In the genomic region with DNA sequence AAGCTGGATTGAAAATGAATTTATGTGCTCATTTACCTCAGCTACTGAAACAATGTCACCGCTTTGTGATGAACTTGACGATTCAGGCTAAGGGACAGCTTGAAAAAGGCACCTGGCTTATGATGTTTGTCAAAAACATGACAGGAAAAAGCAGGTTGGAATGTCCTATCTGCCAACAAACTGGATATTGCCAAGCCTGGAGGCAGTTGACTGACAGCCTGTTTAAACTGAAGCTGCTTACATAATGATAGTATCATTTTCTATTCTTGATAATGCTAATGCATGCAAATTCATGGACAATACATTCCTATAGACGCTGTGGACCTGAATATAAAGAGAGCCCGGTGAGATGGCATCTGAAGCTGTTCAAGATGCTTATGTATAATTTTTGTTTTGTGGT, we compare ENCODE assay signal across 14 mouse cellular contexts.
"Had no signal": no experiment of that assay in that cellular context is flagged by ENCODE, and none has a peak within 500 bp of the region (broad histone marks: within the 10 kb centered on the region; RNA-seq: fewer than 3 reads in every experiment).

No protein-coding gene starts in this region.

- H3K36me3 ChIP-seq: kidney, embryonic 15.5 days; liver, embryonic 13.5 days had no signal

- H3K27ac ChIP-seq: kidney, embryonic 15.5 days; left cerebral cortex, adult 2 months; liver, embryonic 13.5 days had no signal

- H3K4me1 ChIP-seq: kidney, embryonic 15.5 days; liver, embryonic 13.5 days had no signal

- H3K9me3 ChIP-seq: kidney, embryonic 15.5 days; liver, embryonic 13.5 days had no signal

- H3K4me3 ChIP-seq: kidney, embryonic 15.5 days; left cerebral cortex, adult 2 months; liver, embryonic 13.5 days; myocyte had no signal

- DNase-seq: kidney, adult 2 months; kidney, postnatal 10 days; kidney, postnatal 36 days; layer of hippocampus, adult 9-11 months; liver, embryonic 13.5 days; lung, adult 2 months; lung, postnatal 14 days; lung, postnatal 4 days; thymus, adult 18-20 months; thymus, postnatal 36 days had no signal

- ATAC-seq: intestine, postnatal 0 days had no signal

- H3K4me2 ChIP-seq: kidney, embryonic 15.5 days; liver, embryonic 13.5 days had no signal

- H3K27me3 ChIP-seq: kidney, embryonic 15.5 days; liver, embryonic 13.5 days had no signal

- H3K9ac ChIP-seq: kidney, embryonic 15.5 days; liver, embryonic 13.5 days had no signal
